Mouse (Mus musculus): ENCODE measurements at regions not wholly inside any gene's neighbourhood (a gene's known extent, or its start where the extent isn't known, plus 50 kb on each side); places are given as distances from the start of the nearest gene placed in this dataset.
"Not testable (repeated sequence)": the region's sequence is repeated elsewhere in the genome, so short reads cannot be mapped to it uniquely, and the experiment has no call there.

- no peaks in the 10 kb centered on the region for H3K36me3 ChIP-seq (ENCODE audit: control insufficient read depth, insufficient read depth, low read length)
- H3K27me3 ChIP-seq (replicated peaks; ENCODE audit: control insufficient read depth, insufficient read depth, low read length), result no peaks in the 10 kb centered on the region
- no peaks in the 10 kb centered on the region for H3K4me1 ChIP-seq (ENCODE audit: control insufficient read depth, insufficient read depth, low read length)
- TF ChIP-seq POLR2A (IDR thresholded peaks at IDR 0.05; ENCODE audit: low read depth, low read length) (no peak), CTCF (conservative IDR thresholded peaks at IDR 0.05; ENCODE audit: insufficient read depth, insufficient read length, low read depth, low read length) (no peak)
- no peak overlapping the region for H3K4me3 ChIP-seq (ENCODE audit: insufficient read depth, low read depth, low read length)
- H3K27ac ChIP-seq (ENCODE audit: insufficient read depth, low read depth, low read length), result no peak overlapping the region
- DNase-seq, result no peak
- WGBS, result 89% methylated on average over 6 of the region's 6 CpGs
Measured at GRCm38 (mm10) chr16:29918396-29918795, 145.8 kb upstream of the Hes1 start.

GRCm38 (mm10) chr16:29920940-29921339, 143.2 kb upstream of the Hes1 start:
- no peak for DNase-seq
- WGBS, result 94% methylated on average over 5 of the region's 5 CpGs
- Histone ChIP-seq H3K4me3 (ENCODE audit: insufficient read depth, low read depth, low read length) (no peak overlapping the region), H3K36me3 (ENCODE audit: control insufficient read depth, insufficient read depth, low read length) (no peaks in the 10 kb centered on the region), H3K27ac (ENCODE audit: insufficient read depth, low read depth, low read length) (no peak overlapping the region), H3K4me1 (ENCODE audit: control insufficient read depth, insufficient read depth, low read length) (no peaks in the 10 kb centered on the region), H3K27me3 (replicated peaks; ENCODE audit: control insufficient read depth, insufficient read depth, low read length) (no peaks in the 10 kb centered on the region)
- TF ChIP-seq CTCF (conservative IDR thresholded peaks at IDR 0.05; ENCODE audit: insufficient read depth, insufficient read length, low read depth, low read length) (no peak), POLR2A (IDR thresholded peaks at IDR 0.05; ENCODE audit: low read depth, low read length) (no peak)

GRCm38 (mm10) chr16:29921385-29921784, 142.8 kb upstream of the Hes1 start:
- no peak overlapping the region for H3K4me3 ChIP-seq (ENCODE audit: insufficient read depth, low read depth, low read length)
- WGBS, result 84% methylated on average over 3 of the region's 3 CpGs
- no peaks in the 10 kb centered on the region for H3K27me3 ChIP-seq (replicated peaks; ENCODE audit: control insufficient read depth, insufficient read depth, low read length)
- DNase-seq, result no peak
- no peaks in the 10 kb centered on the region for H3K36me3 ChIP-seq (ENCODE audit: control insufficient read depth, insufficient read depth, low read length)
- TF ChIP-seq CTCF (conservative IDR thresholded peaks at IDR 0.05; ENCODE audit: insufficient read depth, insufficient read length, low read depth, low read length) (no peak), POLR2A (IDR thresholded peaks at IDR 0.05; ENCODE audit: low read depth, low read length) (no peak)
- H3K27ac ChIP-seq (ENCODE audit: insufficient read depth, low read depth, low read length), result no peak overlapping the region
- no peaks in the 10 kb centered on the region for H3K4me1 ChIP-seq (ENCODE audit: control insufficient read depth, insufficient read depth, low read length)

- not testable (repeated sequence) for H3K4me3 ChIP-seq (ENCODE audit: insufficient read depth, low read depth, low read length); H3K4me1 ChIP-seq (ENCODE audit: control insufficient read depth, insufficient read depth, low read length); DNase-seq; H3K36me3 ChIP-seq (ENCODE audit: control insufficient read depth, insufficient read depth, low read length); H3K27me3 ChIP-seq (replicated peaks; ENCODE audit: control insufficient read depth, insufficient read depth, low read length); H3K27ac ChIP-seq (ENCODE audit: insufficient read depth, low read depth, low read length)
- WGBS, result 93% methylated on average over 11 of the region's 11 CpGs
Measured at GRCm38 (mm10) chr16:29927276-29927675, 136.9 kb upstream of the Hes1 start.

- WGBS, result 76% methylated on average over 4 of the region's 4 CpGs
- DNase-seq, result peak; percentile 50
- Histone ChIP-seq H3K4me1 (ENCODE audit: control insufficient read depth, insufficient read depth, low read length) (no peaks in the 10 kb centered on the region), H3K27ac (ENCODE audit: insufficient read depth, low read depth, low read length) (no peak overlapping the region), H3K36me3 (ENCODE audit: control insufficient read depth, insufficient read depth, low read length) (no peaks in the 10 kb centered on the region), H3K27me3 (replicated peaks; ENCODE audit: control insufficient read depth, insufficient read depth, low read length) (no peaks in the 10 kb centered on the region), H3K4me3 (ENCODE audit: insufficient read depth, low read depth, low read length) (no peak overlapping the region)
- no peak for TF ChIP-seq POLR2A (IDR thresholded peaks at IDR 0.05; ENCODE audit: low read depth, low read length)
- TF ChIP-seq CTCF (conservative IDR thresholded peaks at IDR 0.05; ENCODE audit: insufficient read depth, insufficient read length, low read depth, low read length), result no peak
Measured at GRCm38 (mm10) chr16:29928291-29928690, 135.9 kb upstream of the Hes1 start.

GRCm38 (mm10) chr16:29931746-29932351, 132.3 kb upstream of the Hes1 start:
- TF ChIP-seq CTCF (conservative IDR thresholded peaks at IDR 0.05; ENCODE audit: insufficient read depth, insufficient read length, low read depth, low read length) (no peak), POLR2A (IDR thresholded peaks at IDR 0.05; ENCODE audit: low read depth, low read length) (no peak)
- no peak overlapping the region for H3K27ac ChIP-seq (ENCODE audit: insufficient read depth, low read depth, low read length)
- no peak for DNase-seq

GRCm38 (mm10) chr16:29934649-29935048, 129.5 kb upstream of the Hes1 start:
- H3K27ac ChIP-seq (ENCODE audit: insufficient read depth, low read depth, low read length), result no peak overlapping the region
- TF ChIP-seq POLR2A (IDR thresholded peaks at IDR 0.05; ENCODE audit: low read depth, low read length), result no peak
- TF ChIP-seq CTCF (conservative IDR thresholded peaks at IDR 0.05; ENCODE audit: insufficient read depth, insufficient read length, low read depth, low read length), result no peak
- H3K27me3 ChIP-seq (replicated peaks; ENCODE audit: control insufficient read depth, insufficient read depth, low read length), result no peaks in the 10 kb centered on the region
- no peaks in the 10 kb centered on the region for H3K36me3 ChIP-seq (ENCODE audit: control insufficient read depth, insufficient read depth, low read length)
- H3K4me1 ChIP-seq (ENCODE audit: control insufficient read depth, insufficient read depth, low read length), result no peaks in the 10 kb centered on the region
- no peak for DNase-seq
- no peak overlapping the region for H3K4me3 ChIP-seq (ENCODE audit: insufficient read depth, low read depth, low read length)
- WGBS, result 80% methylated on average over 1 of the region's 1 CpGs

More at GRCm38 (mm10) chr16:29931746-29932351, 132.3 kb upstream of the Hes1 start:
- Histone ChIP-seq H3K4me3 (ENCODE audit: insufficient read depth, low read depth, low read length) (no peak overlapping the region), H3K4me1 (ENCODE audit: control insufficient read depth, insufficient read depth, low read length) (no peaks in the 10 kb centered on the region), H3K27me3 (replicated peaks; ENCODE audit: control insufficient read depth, insufficient read depth, low read length) (no peaks in the 10 kb centered on the region), H3K36me3 (ENCODE audit: control insufficient read depth, insufficient read depth, low read length) (no peaks in the 10 kb centered on the region)
- WGBS, result 75% methylated on average over 10 of the region's 10 CpGs

Data from kidney, adult 2 months (tissue).